Mouse (Mus musculus) limb, embryonic 13.5 days (tissue): ENCODE data around the gene Polr2e. TPM values are rescaled to one million over a fixed set of nuclear protein-coding genes. Genes with fewer than 3 reads are reported as not detected.
"Not testable (repeated sequence)": the region's sequence is repeated elsewhere in the genome, so short reads cannot be mapped to it uniquely, and the experiment has no call there.

ENCODE experiments used
- ATAC-seq: fragments of 200-750 bp; cut with Nextera tagmentation; 2 replicates; pipeline ENCODE4 v1.8.0; 2017; ENCODE audit warnings: low read depth, moderate number of reproducible peaks, moderate TSS enrichment; ENCODE audit not compliant: low FRiP score
- H3K27ac ChIP-seq: fragments of 300-500 bp; sonication (generic); 2 replicates; pipeline ENCODE4 v1.5.1; 2015; ENCODE audit warnings: inconsistent platforms, mild to moderate bottlenecking, moderate library complexity
- H3K27me3 ChIP-seq: fragments of 300-500 bp; sonication (generic); 2 replicates; pipeline ENCODE4 v1.6.1; 2015; ENCODE audit warnings: mild to moderate bottlenecking, inconsistent platforms
- H3K36me3 ChIP-seq: fragments of 300-500 bp; sonication (generic); 2 replicates; pipeline ENCODE4 v1.6.1; 2015; ENCODE audit warnings: inconsistent platforms, mild to moderate bottlenecking, moderate library complexity
- H3K4me1 ChIP-seq: fragments of 300-500 bp; sonication (generic); 2 replicates; pipeline ENCODE4 v1.6.1; 2015; ENCODE audit warnings: inconsistent platforms
- H3K4me2 ChIP-seq: fragments of 300-500 bp; sonication (generic); replicated peaks from 2 replicates; pipeline ENCODE4 v1.6.1; 2015; ENCODE audit warnings: inconsistent platforms, mild to moderate bottlenecking, moderate library complexity
- H3K4me3 ChIP-seq: fragments of 300-500 bp; sonication (generic); 2 replicates; pipeline ENCODE4 v1.5.1; 2015; ENCODE audit warnings: moderate library complexity, mild to moderate bottlenecking, inconsistent platforms
- H3K9ac ChIP-seq: fragments of 300-500 bp; sonication (generic); 2 replicates; pipeline ENCODE4 v1.6.1; 2015; ENCODE audit warnings: mild to moderate bottlenecking, inconsistent platforms
- H3K9me3 ChIP-seq: fragments of 300-500 bp; sonication (generic); 2 replicates; pipeline ENCODE4 v1.6.1; 2016; ENCODE audit warnings: inconsistent platforms
- WGBS: fragments of 180-500 bp; shearing (Covaris S2); methylation state at CpG from one replicate; pipeline ENCODE4 v1.1.7; 2015; 5-methylcytosine and 5-hydroxymethylcytosine counted together
- polyA plus RNA-seq: library from polyadenylated mRNA; unstranded; fragments of >200 nt; fragmentation: Nextera tagmentation; extraction: Ambion mirVana; gene quantifications from 2 replicates; pipeline ENCODE4 v1.2.1, GENCODE M21; 2015

Gene Polr2e
- polyA plus RNA-seq, 1 experiment from 2014 or later: 244 TPM

GRCm38 (mm10) chr10:80055364-80055763 lies 15.8 kb upstream of the Polr2e start:
- Histone ChIP-seq H3K9me3 (no peaks in the 10 kb centered on the region), H3K4me3 (peak overlapping the region; percentile 73), H3K27me3 (no peaks in the 10 kb centered on the region), H3K9ac (peak overlapping the region; percentile 50), H3K36me3 (peaks cover 51% of the 10 kb centered on the region), H3K4me1 (peaks cover 28% of the 10 kb centered on the region), H3K4me2 (peak overlapping the region; percentile 87), H3K27ac (no peak overlapping the region)
- no peak for ATAC-seq
- WGBS: 79% methylated on average over 5 of the region's 5 CpGs

GRCm38 (mm10) chr10:80054911-80055310 lies 15.3 kb upstream of the Polr2e start:
- H3K4me2 ChIP-seq: peak overlapping the region; percentile 87
- H3K9me3 ChIP-seq, ATAC-seq, H3K27ac ChIP-seq, H3K27me3 ChIP-seq: not testable (repeated sequence)
- peak overlapping the region; percentile 87 for H3K9ac ChIP-seq
- H3K36me3 ChIP-seq: peaks cover 46% of the 10 kb centered on the region
- 30% methylated on average over 3 of the region's 3 CpGs for WGBS
- H3K4me1 ChIP-seq: peaks cover 28% of the 10 kb centered on the region
- H3K4me3 ChIP-seq: peak overlapping the region; percentile 73

DNA sequence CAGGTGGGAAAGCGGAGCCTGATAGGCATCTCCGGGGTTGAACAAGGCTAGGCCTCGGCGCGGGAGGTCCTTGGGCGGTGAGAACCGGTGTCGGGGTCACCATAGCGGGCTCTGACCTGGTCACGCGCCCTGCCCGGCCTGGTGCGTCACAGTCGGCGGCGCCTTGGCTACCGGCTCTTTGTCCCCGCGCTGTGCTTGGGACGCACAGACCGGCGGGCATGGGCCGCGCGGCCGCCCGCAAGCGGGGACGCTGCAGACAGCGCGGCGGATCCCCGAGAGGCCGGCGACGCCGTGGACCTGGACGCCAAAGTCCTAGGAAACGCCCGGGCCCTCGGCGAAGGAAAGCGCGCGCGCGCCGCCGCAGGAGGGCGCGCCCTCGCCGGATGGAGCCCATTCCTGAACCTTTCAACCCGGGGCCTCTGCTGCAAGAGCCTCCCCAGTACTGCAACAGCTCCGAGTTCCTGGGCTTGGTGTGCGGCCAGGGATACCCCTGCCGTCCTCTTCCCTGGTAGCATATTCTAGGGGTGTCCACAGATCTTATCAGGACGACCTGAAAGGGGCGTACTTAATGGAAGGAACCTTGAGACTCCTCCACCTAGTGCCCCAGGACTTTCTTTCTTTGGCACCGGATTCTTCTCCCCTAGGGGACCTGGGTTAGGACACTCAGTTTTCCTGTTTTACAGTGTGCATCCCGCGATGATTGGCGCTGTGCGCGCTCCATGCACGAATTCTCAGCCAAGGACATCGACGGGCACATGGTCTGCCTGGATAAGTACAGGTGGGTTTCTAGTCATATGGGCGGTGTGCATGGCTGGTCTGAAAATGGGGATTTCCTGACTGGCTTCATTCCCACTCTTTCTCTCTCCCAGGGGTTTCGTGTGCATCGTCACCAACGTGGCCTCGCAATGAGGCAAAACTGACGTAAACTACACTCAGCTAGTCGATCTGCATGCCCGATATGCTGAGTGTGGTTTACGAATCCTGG lies 14.5 kb upstream of the Polr2e start:
- Histone ChIP-seq H3K9ac (peak overlapping the region; percentile 87), H3K27ac (peak overlapping the region; percentile 97), H3K9me3 (no peaks in the 10 kb centered on the region), H3K4me2 (peak overlapping the region; percentile 87), H3K27me3 (no peaks in the 10 kb centered on the region), H3K36me3 (peaks cover 38% of the 10 kb centered on the region), H3K4me3 (peak overlapping the region; percentile 73), H3K4me1 (peaks cover 28% of the 10 kb centered on the region)
- 1% methylated on average over 77 of the region's 77 CpGs for WGBS
- ATAC-seq: peak; percentile 49

GRCm38 (mm10) chr10:80053259-80053780 lies 13.7 kb upstream of the Polr2e start:
- H3K4me1 ChIP-seq: peaks cover 31% of the 10 kb centered on the region
- H3K27me3 ChIP-seq: no peaks in the 10 kb centered on the region
- peaks cover 31% of the 10 kb centered on the region for H3K36me3 ChIP-seq
- WGBS: under 1% methylated on average over 46 of the region's 47 CpGs
- H3K9ac ChIP-seq: peak overlapping the region; percentile 87
- no peaks in the 10 kb centered on the region for H3K9me3 ChIP-seq
- ATAC-seq: peak; percentile 96
- H3K4me2 ChIP-seq: peak overlapping the region; percentile 87
- H3K27ac ChIP-seq: peak overlapping the region; percentile 97
- peak overlapping the region; percentile 73 for H3K4me3 ChIP-seq

GRCm38 (mm10) chr10:80052374-80052764 lies 12.8 kb upstream of the Polr2e start:
- H3K4me3 ChIP-seq: no peak overlapping the region
- no peak overlapping the region for H3K27ac ChIP-seq
- WGBS: 84% methylated on average over 5 of the region's 5 CpGs
- ATAC-seq: no peak
- peaks cover 22% of the 10 kb centered on the region for H3K36me3 ChIP-seq
- H3K4me1 ChIP-seq: peaks cover 37% of the 10 kb centered on the region
- no peak overlapping the region for H3K9ac ChIP-seq
- no peaks in the 10 kb centered on the region for H3K27me3 ChIP-seq
- H3K9me3 ChIP-seq: no peaks in the 10 kb centered on the region
- peak overlapping the region; percentile 87; the same call in 1 of the 2 replicates for H3K4me2 ChIP-seq

DNA sequence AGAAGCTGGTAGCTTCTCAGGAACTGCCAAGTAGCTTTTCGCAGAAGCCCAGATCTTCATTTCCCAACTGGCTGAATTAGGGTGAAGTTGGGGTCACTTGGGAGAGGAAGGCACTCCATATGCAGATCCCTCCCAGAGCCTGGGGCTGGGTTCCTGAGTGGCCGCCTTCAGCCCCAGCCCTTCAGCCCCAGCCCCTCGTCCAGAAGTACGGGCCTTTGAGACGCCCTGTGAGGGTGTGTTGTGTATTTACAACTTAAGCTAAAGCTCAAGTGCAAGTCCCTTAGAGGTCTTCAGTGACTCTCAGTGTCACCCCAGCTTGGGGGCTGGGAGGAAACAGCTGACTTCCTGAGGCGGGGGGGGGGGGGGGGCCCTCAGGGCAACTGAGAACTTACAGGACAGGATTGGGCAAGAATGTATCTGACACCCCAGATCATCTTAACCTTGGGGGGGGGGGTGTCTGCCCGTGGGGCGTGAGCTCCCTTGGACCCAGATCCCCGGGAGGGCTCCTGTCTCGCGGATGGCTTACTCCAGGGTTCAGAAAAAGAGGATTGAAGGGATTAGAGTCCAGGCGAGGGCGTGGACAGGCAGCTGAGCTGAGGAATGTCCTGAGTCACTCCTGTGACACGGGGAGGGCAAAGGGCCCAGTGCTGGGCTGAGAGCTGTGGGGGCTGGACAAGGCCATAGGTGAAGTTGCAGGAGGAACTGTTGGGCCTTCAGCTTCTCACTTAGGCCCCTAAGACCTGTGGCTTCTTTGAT lies 12.2 kb upstream of the Polr2e start:
- Histone ChIP-seq H3K4me1 (peaks cover 40% of the 10 kb centered on the region), H3K9me3 (no peaks in the 10 kb centered on the region), H3K9ac (peak overlapping the region; percentile 39; the same call in 1 of the 2 replicates), H3K4me2 (0 out of 2 replicates have a peak overlapping the region, but pooled peaks have one; percentile 87), H3K27me3 (no peaks in the 10 kb centered on the region), H3K4me3 (no peak overlapping the region), H3K27ac (peak overlapping the region; percentile 28; the same call in 1 of the 2 replicates), H3K36me3 (peaks cover 16% of the 10 kb centered on the region)
- 35% methylated on average over 13 of the region's 14 CpGs for WGBS
- no peak for ATAC-seq

DNA sequence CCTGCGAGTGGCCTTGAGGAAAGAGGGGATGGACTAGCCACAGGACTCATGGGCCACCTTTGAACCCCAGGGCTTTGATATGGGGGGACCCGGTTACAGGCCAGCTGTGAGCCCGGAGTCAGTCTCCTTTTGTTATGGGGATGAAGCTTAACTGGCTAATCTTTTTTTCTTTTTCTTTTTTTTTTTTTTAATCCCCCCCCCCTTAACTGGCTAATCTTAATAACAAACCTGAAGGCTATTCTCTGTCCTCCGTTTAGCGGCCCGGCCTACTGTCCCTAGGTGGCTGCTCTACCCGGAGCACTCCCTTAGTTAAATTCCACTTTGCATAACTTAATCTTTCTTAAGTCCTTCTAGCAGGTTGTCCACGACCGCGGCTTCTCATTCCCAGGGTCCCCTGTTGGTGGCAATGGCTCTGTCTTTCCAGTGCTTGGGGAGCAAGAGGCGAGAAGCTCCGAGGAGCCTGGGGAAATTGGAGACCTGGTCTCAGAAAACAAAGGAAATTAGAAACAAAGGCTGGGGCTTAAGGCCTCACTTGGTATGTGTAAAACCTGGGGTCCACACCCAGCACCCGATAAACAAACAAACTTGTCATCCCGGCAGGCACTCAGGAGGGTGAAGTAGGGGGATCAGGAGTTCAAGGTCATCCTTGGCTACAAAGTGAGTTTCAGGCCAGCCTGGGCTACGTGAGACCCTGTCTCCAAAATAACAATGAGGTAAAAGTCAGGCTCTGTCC lies 11.5 kb upstream of the Polr2e start:
- H3K4me2 ChIP-seq: no peak overlapping the region
- no peak for ATAC-seq
- H3K9me3 ChIP-seq: no peaks in the 10 kb centered on the region
- peaks cover 9% of the 10 kb centered on the region for H3K36me3 ChIP-seq
- H3K9ac ChIP-seq: peak overlapping the region; percentile 25; the same call in 1 of the 2 replicates
- H3K27ac ChIP-seq: peak overlapping the region; percentile 28; the same call in 1 of the 2 replicates
- peaks cover 40% of the 10 kb centered on the region for H3K4me1 ChIP-seq
- no peaks in the 10 kb centered on the region for H3K27me3 ChIP-seq
- WGBS: 36% methylated on average over 15 of the region's 15 CpGs
- H3K4me3 ChIP-seq: no peak overlapping the region

GRCm38 (mm10) chr10:80050244-80050643 lies 10.6 kb upstream of the Polr2e start:
- 40% methylated on average over 6 of the region's 6 CpGs for WGBS
- ATAC-seq: no peak
- no peaks in the 10 kb centered on the region for H3K27me3 ChIP-seq
- H3K36me3 ChIP-seq: peaks cover 1% of the 10 kb centered on the region; the same call in 1 of the 2 replicates
- no peak overlapping the region for H3K4me2 ChIP-seq
- H3K27ac ChIP-seq: no peak overlapping the region
- H3K4me3 ChIP-seq: no peak overlapping the region
- H3K4me1 ChIP-seq: peaks cover 34% of the 10 kb centered on the region
- no peaks in the 10 kb centered on the region for H3K9me3 ChIP-seq
- H3K9ac ChIP-seq: peak overlapping the region; percentile 25; the same call in 1 of the 2 replicates

DNA sequence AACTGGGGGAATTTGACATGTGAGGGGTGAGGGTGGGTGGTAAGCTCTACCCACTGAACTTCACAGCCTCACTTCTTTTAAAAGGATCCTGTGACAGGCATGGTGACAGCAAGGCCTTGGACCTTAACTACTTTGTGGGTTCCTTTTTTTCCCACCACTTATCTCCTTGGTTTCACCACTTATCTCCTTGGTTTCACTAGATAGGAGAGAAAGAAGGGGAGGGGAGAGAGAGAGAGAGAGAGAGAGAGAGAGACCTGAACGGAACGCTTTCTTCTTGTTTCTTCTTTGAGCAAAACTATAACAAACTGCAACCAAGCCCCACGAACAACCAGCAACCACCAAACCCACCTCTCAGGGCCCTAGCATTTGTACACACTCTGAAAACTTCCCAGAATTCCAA lies 9.2 kb upstream of the Polr2e start:
- no peaks in the 10 kb centered on the region for H3K36me3 ChIP-seq
- peaks cover 23% of the 10 kb centered on the region for H3K4me1 ChIP-seq
- H3K4me3 ChIP-seq: no peak overlapping the region
- H3K9ac ChIP-seq: no peak overlapping the region
- peak overlapping the region; percentile 67; the same call in 1 of the 2 replicates for H3K27ac ChIP-seq
- H3K27me3 ChIP-seq: no peaks in the 10 kb centered on the region
- H3K4me2 ChIP-seq: no peak overlapping the region
- no peak for ATAC-seq
- WGBS: 65% methylated on average over 3 of the region's 3 CpGs
- no peaks in the 10 kb centered on the region for H3K9me3 ChIP-seq

- Histone ChIP-seq H3K36me3 (no peaks in the 10 kb centered on the region), H3K4me2 (no peak overlapping the region), H3K9ac (no peak overlapping the region), H3K4me3 (no peak overlapping the region), H3K4me1 (peaks cover 23% of the 10 kb centered on the region), H3K27ac (peak overlapping the region; percentile 67; the same call in 1 of the 2 replicates), H3K9me3 (no peaks in the 10 kb centered on the region), H3K27me3 (no peaks in the 10 kb centered on the region)
- WGBS: 34% methylated on average over 5 of the region's 5 CpGs
- ATAC-seq: no peak
These were observed 8.8 kb upstream of the Polr2e start for GRCm38 (mm10) chr10:80048396-80048795.

DNA sequence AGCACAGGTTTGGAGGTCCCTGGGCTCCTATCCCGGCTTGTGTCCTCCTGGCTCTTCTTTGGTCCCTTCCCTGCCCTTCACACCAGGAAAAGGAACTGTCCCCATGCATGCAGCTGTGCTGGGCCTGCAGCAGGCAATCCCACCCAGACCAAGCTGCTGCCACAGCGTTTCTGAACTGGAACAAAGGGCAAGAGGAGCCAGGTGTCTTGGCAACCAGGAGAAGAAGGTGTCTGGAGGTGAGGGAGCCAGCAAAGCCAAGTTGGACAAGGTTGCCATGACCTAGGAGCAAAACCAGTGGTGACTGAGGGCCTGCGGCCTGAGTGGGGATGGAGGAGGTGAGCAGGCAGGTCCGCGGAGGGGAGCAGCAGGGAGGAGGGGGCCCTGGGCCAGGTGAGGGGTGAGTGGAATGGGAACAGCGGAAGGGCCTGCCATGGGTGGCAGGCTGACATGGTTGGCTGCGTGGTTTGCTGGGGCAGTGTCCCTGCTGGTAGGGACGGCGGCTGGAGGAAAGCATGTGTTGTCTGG lies 7.5 kb upstream of the Polr2e start, which contains the start of gene Gpx4:
Gpx4 (plus strand) TSS at position 126 of the 525 bp plus-strand sequence.
- no peaks in the 10 kb centered on the region for H3K36me3 ChIP-seq
- H3K4me3 ChIP-seq: no peak within 1 kb of the TSS
- no peaks in the 10 kb centered on the region for H3K27me3 ChIP-seq
- no peaks in the 10 kb centered on the region for H3K9me3 ChIP-seq
- H3K9ac ChIP-seq: peak within 1 kb of the TSS; percentile 46
- H3K4me1 ChIP-seq: peaks cover 18% of the 10 kb centered on the region
- ATAC-seq: no peak
- no peak within 1 kb of the TSS for H3K4me2 ChIP-seq
- no peak within 1 kb of the TSS; the same call in 1 of the 2 replicates for H3K27ac ChIP-seq
- WGBS: 40% methylated on average over 9 of the region's 9 CpGs
